Mouse (Mus musculus): Measurements from ENCODE around the gene Adipoq.

DNA sequence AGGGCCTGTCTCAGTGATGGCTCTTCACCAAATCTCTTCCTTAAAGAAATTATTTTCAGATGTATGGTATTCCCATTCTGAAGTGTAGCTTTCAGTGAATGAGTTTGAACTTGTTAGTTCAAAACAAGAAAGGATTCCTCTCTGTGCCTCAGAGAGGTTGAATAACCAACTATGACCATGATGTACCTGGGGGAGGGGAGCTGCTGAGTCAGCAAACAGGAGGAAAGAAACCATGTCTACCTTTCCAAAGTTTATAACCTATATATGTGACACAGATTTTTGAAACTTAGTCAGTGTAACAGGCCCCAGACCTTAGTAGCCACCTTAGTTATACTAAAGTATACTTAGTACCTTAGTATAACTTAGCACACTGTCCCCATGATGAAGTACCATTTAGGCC, 55.2 kb downstream of the Adipoq start:
- TF ChIP-seq POLR2A (IDR thresholded peaks at IDR 0.05; ENCODE audit: low read depth, low read length) (no peak), CTCF (IDR thresholded peaks at IDR 0.05; ENCODE audit: extremely low read depth, insufficient read depth, insufficient read length, insufficient replicate concordance) (no peak)
